Mouse (Mus musculus): Measurements from ENCODE around the gene Man2a2.

DNA sequence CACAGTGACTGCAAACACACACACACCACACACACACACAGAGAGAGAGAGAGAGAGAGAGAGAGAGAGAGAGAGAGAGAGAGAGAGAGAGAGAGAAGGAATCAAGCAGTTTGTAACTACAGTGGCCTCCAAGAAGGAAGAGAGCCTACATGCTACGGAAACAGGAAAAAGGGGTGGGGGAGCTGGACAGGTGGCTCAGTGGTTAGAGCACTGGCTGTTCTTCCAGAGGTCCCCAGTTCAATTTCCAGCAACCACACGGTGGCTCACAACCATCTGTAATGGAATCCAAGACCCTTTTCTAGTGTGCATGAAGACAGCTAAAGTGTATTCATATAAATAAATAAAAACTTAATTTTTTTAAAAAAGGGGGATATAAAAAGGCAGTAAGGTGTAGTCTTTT lies 1.5 kb upstream of the Man2a2 start:
- no peak for TF ChIP-seq POLR2A (IDR thresholded peaks at IDR 0.05; ENCODE audit: borderline replicate concordance, control insufficient read depth, low read depth, low read length)
- TF ChIP-seq CTCF (IDR thresholded peaks at IDR 0.05; ENCODE audit: control insufficient read depth, insufficient read depth, low read length) = no peak
